Mouse (Mus musculus) limb, embryonic 14.5 days (tissue): Measurements from ENCODE around the gene Apoh. TPM values are rescaled to one million over a fixed set of nuclear protein-coding genes. Genes with fewer than 3 reads are reported as not detected.

Source experiments
- ATAC-seq: fragments of 200-750 bp; cut with Nextera tagmentation; 2 replicates; pipeline ENCODE4 v1.8.0; 2017; ENCODE audit warnings: low read depth, moderate number of reproducible peaks, moderate TSS enrichment; ENCODE audit not compliant: low FRiP score
- DNase-seq: peaks from one replicate; pipeline ENCODE4 v3.0.0-alpha.2; 2015; ENCODE audit warnings: low spot score
- H3K27ac ChIP-seq: fragments of 300-500 bp; sonication (generic); replicated peaks from 2 replicates; pipeline ENCODE4 v1.5.1; 2014; ENCODE audit warnings: low read depth, mild to moderate bottlenecking, low read length, moderate library complexity, mixed read lengths
- H3K27me3 ChIP-seq: fragments of 300-500 bp; sonication (generic); 2 replicates; pipeline ENCODE4 v1.6.1; 2014; ENCODE audit warnings: low read length, mixed read lengths; ENCODE audit not compliant: control insufficient read depth, insufficient read depth
- H3K36me3 ChIP-seq: fragments of 300-500 bp; sonication (generic); 2 replicates; pipeline ENCODE4 v1.6.1; 2014; ENCODE audit warnings: mild to moderate bottlenecking, low read length, moderate library complexity, mixed read lengths; ENCODE audit not compliant: control insufficient read depth, insufficient read depth
- H3K4me1 ChIP-seq: fragments of 300-500 bp; sonication (generic); 2 replicates; pipeline ENCODE4 v1.6.1; 2014; ENCODE audit warnings: antibody characterized with exemption, low read length, mixed read lengths; ENCODE audit not compliant: control insufficient read depth, insufficient read depth
- H3K4me2 ChIP-seq: fragments of 300-500 bp; sonication (generic); replicated peaks from 2 replicates; pipeline ENCODE4 v1.6.1; 2014; ENCODE audit warnings: low read depth, mild to moderate bottlenecking, low read length, moderate library complexity; ENCODE audit not compliant: severe bottlenecking
- H3K4me3 ChIP-seq: fragments of 300-500 bp; sonication (generic); replicated peaks from 2 replicates; pipeline ENCODE4 v1.5.1; 2014; ENCODE audit warnings: low read length
- H3K9ac ChIP-seq: fragments of 300-500 bp; sonication (generic); 2 replicates; pipeline ENCODE4 v1.6.1; 2014; ENCODE audit warnings: mild to moderate bottlenecking, low read depth, low read length, moderate library complexity; ENCODE audit not compliant: severe bottlenecking
- H3K9me3 ChIP-seq: fragments of 300-500 bp; sonication (generic); 2 replicates; pipeline ENCODE4 v1.6.1; 2016; ENCODE audit warnings: low read length; ENCODE audit not compliant: control insufficient read depth
- POLR2A ChIP-seq: fragments of 200-500 bp; IDR thresholded peaks from 2 replicates; pipeline ENCODE4 v1.8.0; 2012; ENCODE audit warnings: inconsistent platforms, mild to moderate bottlenecking, moderate library complexity, borderline replicate concordance; ENCODE audit not compliant: insufficient read depth, insufficient read length; ENCODE audit errors: extremely low read depth
- WGBS: fragments of 180-500 bp; shearing (Covaris S2); extraction: QIAGEN DNeasy Blood & Tissue Kit; methylation state at CpG from one replicate; pipeline ENCODE4 v1.1.7; 2014; 5-methylcytosine and 5-hydroxymethylcytosine counted together
- polyA plus RNA-seq, 2 experiments: library from polyadenylated mRNA; depleted of rRNA in 1 of 2; stranded (reverse) in 1 of 2; unstranded in 1 of 2; fragments of >200 nt; fragmentation: Nextera tagmentation in 1 of 2; extraction: Ambion mirVana in 1 of 2; gene quantifications; 2 replicates each; pipeline versions ENCODE4 v1.2.1 to v1.2.3; 2012 to 2014

The Apoh gene
- polyA plus RNA-seq, 2 experiments: 0.35 TPM; not detected in 1

- H3K36me3 ChIP-seq: no peaks in the 10 kb centered on the region
- no peak for ATAC-seq
- no peak for TF ChIP-seq POLR2A
- H3K4me1 ChIP-seq: 0 out of 2 replicates have a peak, but pooled peaks cover 16% of the 10 kb centered on the region
- H3K27ac ChIP-seq: no peak overlapping the region
- no peaks in the 10 kb centered on the region for H3K27me3 ChIP-seq
- H3K4me3 ChIP-seq: no peak overlapping the region
- H3K4me2 ChIP-seq: no peak overlapping the region
- no peak for DNase-seq
- no peaks in the 10 kb centered on the region for H3K9me3 ChIP-seq
- H3K9ac ChIP-seq: no peak overlapping the region
- WGBS: 43% methylated on average over 8 of the region's 8 CpGs
Observed at GRCm38 (mm10) chr11:108333583-108334379, 9.4 kb upstream of the Apoh start.

GRCm38 (mm10) chr11:108334658-108335057, 8.5 kb upstream of the Apoh start:
- H3K9me3 ChIP-seq: no peaks in the 10 kb centered on the region
- no peaks in the 10 kb centered on the region for H3K36me3 ChIP-seq
- TF ChIP-seq POLR2A: no peak
- H3K9ac ChIP-seq: no peak overlapping the region
- no peak for DNase-seq
- 62% methylated on average over 2 of the region's 3 CpGs for WGBS
- no peak overlapping the region for H3K4me3 ChIP-seq
- H3K4me2 ChIP-seq: no peak overlapping the region
- no peak overlapping the region for H3K27ac ChIP-seq
- H3K4me1 ChIP-seq: 0 out of 2 replicates have a peak, but pooled peaks cover 16% of the 10 kb centered on the region
- no peak for ATAC-seq
- no peaks in the 10 kb centered on the region for H3K27me3 ChIP-seq

GRCm38 (mm10) chr11:108335536-108335935, 7.6 kb upstream of the Apoh start:
- Histone ChIP-seq H3K27me3 (no peaks in the 10 kb centered on the region), H3K4me3 (no peak overlapping the region), H3K9ac (no peak overlapping the region), H3K9me3 (no peaks in the 10 kb centered on the region), H3K36me3 (no peaks in the 10 kb centered on the region), H3K4me2 (no peak overlapping the region), H3K4me1 (0 out of 2 replicates have a peak, but pooled peaks cover 16% of the 10 kb centered on the region), H3K27ac (no peak overlapping the region)
- TF ChIP-seq POLR2A: no peak
- ATAC-seq (no peak), DNase-seq (no peak)
- 91% methylated on average over 4 of the region's 4 CpGs for WGBS

- WGBS: 16% methylated on average over 5 of the region's 5 CpGs
- 0 out of 2 replicates have a peak, but pooled peaks cover 16% of the 10 kb centered on the region for H3K4me1 ChIP-seq
Observed at GRCm38 (mm10) chr11:108336445-108336844, 6.7 kb upstream of the Apoh start.

GRCm38 (mm10) chr11:108340293-108340692, 2.9 kb upstream of the Apoh start:
- Histone ChIP-seq H3K27me3 (no peaks in the 10 kb centered on the region), H3K27ac (no peak overlapping the region), H3K36me3 (no peaks in the 10 kb centered on the region), H3K4me3 (no peak overlapping the region), H3K9me3 (no peaks in the 10 kb centered on the region), H3K9ac (no peak overlapping the region), H3K4me1 (peaks cover 11% of the 10 kb centered on the region; the same call in 1 of the 2 replicates), H3K4me2 (no peak overlapping the region)
- TF ChIP-seq POLR2A: no peak
- DNase-seq (no peak), ATAC-seq (no peak)
- WGBS: 87% methylated on average over 4 of the region's 4 CpGs

More at GRCm38 (mm10) chr11:108336445-108336844, 6.7 kb upstream of the Apoh start:
- DNase-seq (peak; percentile 62), ATAC-seq (no peak)
- H3K4me3 ChIP-seq: no peak overlapping the region
- no peak overlapping the region for H3K9ac ChIP-seq
- no peaks in the 10 kb centered on the region for H3K9me3 ChIP-seq
- H3K27ac ChIP-seq: no peak overlapping the region
- no peak overlapping the region for H3K4me2 ChIP-seq
- H3K27me3 ChIP-seq: no peaks in the 10 kb centered on the region
- no peak for TF ChIP-seq POLR2A
- H3K36me3 ChIP-seq: no peaks in the 10 kb centered on the region

GRCm38 (mm10) chr11:108341783-108342182, 1.4 kb upstream of the Apoh start:
- H3K4me3 ChIP-seq: peak overlapping the region; percentile 78
- H3K36me3 ChIP-seq: no peaks in the 10 kb centered on the region
- H3K27me3 ChIP-seq: no peaks in the 10 kb centered on the region
- no peak for ATAC-seq
- H3K4me1 ChIP-seq: peaks cover 4% of the 10 kb centered on the region; the same call in 1 of the 2 replicates
- no peak for TF ChIP-seq POLR2A
- no peak overlapping the region for H3K9ac ChIP-seq
- no peak overlapping the region for H3K27ac ChIP-seq
- no peaks in the 10 kb centered on the region for H3K9me3 ChIP-seq
- DNase-seq: no peak
- peak overlapping the region; percentile 99 for H3K4me2 ChIP-seq
- WGBS: 40% methylated on average over 8 of the region's 8 CpGs
